Mouse (Mus musculus): Measurements from ENCODE around the gene Rhog.
"Not testable (repeated sequence)": the region's sequence is repeated elsewhere in the genome, so short reads cannot be mapped to it uniquely, and the experiment has no call there.

The Rhog gene

DNA sequence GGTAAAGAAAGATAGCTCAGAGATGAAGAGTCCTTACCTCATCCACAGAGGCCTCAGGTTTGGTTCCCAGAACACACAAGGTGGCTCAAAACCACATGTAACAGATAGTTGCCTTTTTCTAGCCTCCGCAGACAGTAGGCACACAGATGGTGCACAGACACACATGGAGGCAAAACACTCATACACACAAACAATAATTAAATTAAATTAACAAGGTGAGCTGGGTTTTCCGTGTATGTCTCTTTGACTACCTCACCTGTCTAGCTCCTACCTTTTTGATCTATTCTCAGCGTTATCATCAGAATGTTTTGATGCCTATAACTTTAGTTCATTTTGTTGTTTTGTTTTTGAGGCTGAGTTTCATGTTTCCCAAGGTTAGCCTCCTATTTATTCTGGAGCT is at the start of gene Rhog:
TSS of gene Rhog (minus strand) at position 101 of the 400 bp plus-strand sequence.
- no peak for DNase-seq

DNA sequence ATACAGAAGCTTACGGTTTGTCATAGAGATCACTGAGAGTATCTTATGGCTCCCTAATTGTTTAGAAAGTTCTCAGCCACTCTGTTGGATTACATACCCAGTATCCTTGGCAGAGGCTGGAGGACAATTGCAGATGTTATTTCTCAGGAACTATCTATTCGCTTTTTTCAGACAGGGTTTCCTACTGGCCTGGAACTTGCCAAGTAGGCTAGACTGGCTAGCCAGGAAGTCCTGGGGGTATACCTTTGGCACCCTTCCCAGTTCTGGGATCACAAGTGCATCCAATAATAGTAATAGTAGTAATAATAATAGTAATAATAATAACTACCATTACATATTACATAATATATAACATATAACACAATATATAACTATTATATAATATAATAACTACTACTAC is 49.7 kb upstream of the Rhog start:
- no peak for DNase-seq

DNA sequence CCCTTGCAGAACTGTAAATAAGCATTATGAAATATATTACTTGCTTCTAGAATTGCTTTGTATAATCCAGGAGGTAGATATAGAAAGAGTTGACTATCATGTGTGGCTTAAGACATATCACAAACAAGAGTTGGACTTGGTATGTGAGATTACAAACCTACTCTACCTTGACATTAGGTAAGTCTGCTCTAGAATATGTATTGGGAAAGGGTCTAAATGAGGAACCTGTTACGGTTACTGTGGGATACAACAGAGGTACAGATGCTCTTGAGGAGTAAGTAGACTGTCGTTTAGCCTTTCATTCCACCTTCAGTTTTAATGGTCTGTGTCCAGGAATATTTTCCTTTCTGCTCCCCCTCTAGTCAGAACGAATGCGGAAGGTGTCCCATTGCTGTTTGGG is 46.6 kb upstream of the Rhog start:
- DNase-seq: no peak

DNA sequence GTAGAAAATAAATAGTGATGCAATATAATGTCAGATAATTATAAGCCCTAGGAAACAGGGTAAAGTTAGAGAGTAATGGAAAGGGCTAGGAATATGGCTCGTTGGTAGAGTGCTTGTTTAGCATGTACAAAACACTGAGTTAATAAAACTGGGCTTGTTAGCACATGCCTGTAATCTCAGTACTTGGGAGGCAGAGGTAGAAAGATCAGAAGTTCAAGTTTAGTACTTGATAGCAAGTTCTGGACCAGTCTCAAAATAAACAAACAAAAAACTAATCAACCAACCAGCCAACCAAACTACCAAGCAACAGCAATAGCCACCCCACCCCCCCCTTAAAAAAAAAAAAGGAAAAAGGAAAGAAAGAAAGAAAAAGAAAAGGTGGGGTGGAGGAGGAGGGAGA is 44.9 kb upstream of the Rhog start:
- DNase-seq: no peak

DNA sequence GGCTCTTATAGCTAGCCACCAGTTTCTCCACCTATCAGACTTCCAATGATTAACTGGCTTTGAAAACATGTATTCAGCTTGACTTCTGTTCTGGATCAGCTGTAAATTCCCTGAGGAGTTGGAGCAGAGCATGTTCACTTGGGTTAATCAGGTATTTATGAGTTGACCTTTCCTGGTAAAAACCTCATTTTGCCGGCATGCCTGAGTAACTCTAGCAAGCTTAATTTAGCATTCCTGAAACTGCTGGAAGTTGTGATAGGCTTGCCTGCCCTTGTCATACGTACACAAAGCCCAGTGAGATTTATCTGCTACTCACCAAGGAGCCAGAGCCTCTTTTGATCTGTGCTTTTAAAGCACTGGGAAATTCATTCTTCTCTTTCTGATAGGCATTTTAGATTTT is 37.4 kb upstream of the Rhog start:
- peak in 1 of 2 experiments; percentile 32 for DNase-seq

DNA sequence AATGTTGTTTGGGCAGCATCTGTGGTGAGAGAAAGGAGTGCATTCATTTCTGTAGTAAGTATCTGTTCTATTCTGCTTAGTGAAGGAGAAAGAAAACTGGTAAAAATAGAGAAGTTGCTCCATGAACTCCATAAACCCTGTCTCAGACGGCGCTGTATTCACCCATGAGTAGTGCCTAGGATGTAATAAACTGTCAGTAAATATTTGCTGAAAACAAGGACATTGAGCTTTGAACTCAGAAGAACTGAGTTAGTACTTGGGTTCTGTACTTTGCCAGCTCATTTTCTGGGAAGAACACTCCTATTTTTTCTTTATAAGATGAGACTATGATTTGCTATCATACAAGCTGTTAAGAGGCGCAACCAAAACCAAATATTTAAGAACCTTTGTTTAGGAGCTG is 36.4 kb upstream of the Rhog start:
- DNase-seq: no peak

DNA sequence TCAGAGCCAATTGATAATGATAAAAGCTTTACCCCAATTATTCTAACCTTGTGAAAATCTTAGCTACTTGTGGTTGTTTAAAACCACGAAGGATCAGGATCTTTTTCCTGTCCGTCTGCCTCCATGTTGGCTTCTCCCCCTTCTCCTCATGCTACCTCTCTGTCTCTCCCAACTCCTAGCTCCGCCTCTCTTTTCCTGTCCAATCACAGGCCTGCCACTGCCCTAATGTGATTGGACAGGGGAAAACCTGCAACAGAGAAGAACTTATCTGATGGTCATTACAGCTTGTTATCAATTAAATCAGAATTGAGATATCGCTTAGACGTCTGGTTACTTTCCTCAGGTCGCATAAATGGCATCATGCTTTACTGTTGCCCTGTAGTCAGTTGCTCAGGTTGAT is 33.6 kb upstream of the Rhog start:
- no peak for DNase-seq

DNA sequence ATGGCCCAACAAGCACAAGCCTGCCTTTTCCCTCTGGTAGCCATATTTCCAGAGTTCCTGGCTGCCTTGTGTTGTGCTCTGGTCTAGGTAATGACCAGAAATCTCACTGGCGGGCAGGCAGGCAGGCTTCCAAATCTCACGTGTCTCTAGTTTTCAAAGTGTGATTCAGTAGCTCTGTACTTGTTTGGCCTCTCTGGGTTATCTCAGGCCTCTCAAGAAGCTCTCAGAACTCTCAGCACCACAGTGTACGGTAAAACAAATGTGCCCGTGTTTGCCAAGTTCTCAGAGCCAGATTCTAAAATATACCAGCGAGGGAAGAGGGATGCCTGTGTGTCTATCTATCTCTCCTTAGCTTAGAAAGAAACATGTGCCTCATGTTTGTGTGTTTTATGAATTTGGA is 26.4 kb upstream of the Rhog start:
- DNase-seq: no peak

DNA sequence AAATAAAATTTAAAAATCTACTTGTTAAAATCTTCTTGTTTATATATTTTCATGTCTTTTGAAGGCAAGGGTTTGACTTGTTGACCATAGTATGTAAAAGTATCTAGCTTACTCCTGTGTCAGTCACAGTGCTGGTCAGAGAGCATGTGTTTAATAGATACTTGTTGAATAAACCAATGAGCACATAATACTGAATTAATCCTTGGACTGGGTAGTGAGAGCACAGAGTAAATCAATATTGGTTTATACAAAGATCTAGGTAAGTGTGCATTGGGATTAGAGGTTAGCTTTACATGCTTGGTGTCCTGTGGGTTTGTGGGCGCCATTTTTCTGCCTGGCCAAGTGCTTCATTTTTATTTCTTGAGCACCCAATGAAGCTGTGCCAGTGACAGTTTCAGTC is 25.5 kb upstream of the Rhog start:
- no peak for DNase-seq

DNA sequence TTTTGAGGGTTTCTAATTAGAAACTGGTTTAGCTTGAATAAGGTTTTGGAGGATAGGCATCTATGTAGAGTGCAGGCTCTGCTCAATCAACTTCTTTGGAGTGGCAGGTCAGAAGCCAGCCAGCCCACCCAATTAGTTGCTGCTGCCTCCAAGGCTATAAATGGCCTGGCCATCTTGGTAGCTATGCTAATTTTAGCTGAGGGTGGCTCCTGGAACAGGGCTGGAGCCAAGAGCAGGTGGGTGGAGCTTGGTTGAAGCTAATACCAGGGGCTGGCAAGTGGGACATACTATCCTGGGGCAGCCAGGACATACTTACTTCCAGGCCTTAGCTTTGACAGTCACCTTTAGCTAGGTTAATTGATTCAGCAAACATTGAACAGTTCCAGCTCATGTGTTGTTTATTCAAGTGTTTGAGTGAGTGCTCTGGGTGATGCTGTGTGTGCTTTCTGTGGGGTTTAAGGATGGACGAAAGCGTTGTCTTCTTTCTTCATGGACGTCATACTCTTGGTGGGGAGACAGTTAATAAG is 16.6 kb upstream of the Rhog start:
- no peak for DNase-seq

DNA sequence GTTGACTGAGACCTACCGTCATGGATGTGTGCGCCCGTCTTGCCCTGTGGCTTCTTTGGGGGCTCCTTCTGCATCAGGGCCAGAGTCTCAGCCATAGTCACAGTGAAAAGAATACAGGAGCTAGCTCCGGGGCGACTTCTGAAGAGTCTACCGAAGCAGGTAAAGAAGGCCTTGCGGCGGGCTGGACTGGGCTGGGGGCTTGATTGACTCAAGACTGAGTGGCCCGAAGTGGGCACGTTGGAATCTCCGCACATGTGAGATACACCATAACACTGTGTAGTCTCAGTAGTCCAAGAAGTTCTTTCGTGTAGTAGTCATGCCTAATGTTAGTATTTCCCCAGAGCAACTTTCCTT is 12.5 kb upstream of the Rhog start:
- DNase-seq: no peak

DNA sequence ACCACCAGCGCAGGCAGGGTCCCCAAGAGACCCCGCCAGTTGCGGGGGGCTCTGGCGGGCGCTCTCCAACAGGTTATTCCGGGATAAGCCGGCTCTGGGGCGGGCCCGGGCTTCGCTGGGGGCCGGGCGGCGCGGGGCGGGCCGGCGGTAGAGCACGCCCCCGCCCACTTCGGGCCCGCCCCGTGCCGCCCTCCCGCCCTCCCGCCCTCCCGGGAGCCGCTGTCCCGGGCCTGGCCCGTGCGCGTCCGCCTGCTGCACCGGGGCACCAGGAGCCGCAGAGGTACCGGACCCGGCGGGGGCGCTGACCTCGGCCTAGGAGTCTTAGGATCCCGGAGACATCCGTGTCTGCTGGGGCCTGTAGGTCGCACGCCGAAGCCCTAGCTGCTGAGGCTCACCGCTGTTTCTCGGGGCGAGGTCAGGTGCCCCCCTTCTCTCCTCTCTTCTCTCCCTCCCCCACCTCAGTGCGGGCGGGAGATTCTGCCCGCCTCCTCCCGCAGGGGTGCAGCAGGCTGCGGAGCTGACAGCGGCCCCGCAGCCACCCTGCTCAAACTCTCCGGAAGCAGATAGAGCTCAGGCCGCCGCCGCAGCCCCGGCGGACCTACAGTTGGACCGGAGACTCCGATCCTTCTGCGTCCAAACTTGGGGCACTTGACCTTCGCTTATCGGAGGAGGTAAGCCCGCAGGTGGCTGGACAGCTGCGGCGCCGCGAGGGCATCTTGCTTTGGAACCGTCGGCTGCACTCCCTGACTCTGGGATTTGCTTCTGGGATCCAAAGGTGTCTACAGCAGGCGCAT is 11.9 kb upstream of the Rhog start, which contains the start of gene Stim1:
TSS of gene Stim1 (plus strand) at position 206 of the 794 bp plus-strand sequence.
- peak; percentile 69 to 85 for DNase-seq

DNA sequence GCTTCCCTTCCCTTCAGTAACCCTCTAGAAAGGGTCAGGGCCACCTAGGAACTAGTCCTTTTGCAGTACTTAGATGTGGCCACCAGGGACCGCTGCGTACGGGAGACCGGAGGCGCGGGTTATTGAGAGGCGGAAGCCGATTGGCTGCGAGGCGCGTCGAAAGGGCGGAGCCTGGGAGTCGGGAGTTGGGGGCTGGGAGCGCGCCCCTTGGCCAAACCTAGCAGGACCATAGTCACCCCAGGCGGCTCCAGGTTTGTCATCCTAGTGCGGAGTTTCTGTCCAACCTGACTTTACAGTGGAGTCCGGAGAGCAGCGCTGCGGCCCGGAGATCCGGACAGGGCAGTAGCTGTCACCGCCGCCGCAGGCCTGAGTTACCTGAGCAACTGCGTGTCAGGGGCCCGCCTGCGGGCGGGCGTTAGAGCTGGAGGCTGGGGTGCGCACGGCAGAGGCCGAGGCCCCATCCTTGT is 11.3 kb upstream of the Rhog start:
- peak; percentile 97 for DNase-seq

DNA sequence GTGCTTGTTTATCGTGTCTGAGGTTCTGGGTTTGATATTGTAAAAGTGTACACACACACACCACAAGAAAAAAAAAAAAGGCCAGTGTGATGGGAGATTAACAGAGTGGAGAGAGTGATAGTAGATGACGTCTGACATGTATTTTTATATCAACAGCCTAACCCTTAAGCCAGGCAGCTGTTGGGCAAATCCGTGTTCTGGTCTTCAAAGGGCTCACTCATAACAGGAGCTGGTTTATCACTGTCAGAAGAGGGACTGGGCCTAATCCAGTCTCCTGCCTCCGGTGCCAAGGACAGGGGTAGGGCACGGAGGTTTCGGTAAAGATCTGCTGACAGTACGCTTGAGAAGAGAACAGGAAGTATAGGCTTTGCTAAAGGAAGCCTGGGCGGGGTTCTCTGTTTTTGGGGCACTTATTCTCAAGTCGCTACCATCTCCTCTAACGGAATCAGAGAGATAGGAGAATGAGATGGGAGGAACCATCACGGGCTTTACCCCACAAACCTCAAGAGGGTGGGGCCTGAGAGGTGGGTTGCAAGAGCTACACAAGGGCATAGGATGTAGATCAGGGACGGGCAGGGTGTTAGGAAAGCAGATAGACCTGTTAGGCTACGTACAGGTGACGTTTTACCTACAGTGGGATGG is 10.7 kb upstream of the Rhog start:
- DNase-seq: peak in 1 of 2 experiments; percentile 36

DNA sequence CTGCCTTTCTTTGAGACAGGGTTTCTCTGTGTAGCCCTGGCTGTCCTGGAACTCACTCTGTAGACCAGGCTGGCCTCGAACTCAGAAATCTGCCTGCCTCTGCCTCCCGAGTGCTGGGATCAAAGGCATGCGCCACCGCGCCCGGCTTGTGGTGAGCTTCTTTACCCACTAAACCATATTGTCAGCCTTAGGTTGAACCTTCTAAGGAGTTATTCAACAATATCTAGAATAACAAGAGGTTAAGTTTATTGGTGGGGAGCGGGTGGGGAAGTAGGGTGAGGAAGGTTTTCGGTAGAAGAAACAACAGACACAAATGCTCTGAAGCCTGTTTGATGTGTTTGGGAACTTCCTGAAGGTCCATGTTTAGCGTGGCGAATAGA is 10.2 kb upstream of the Rhog start:
- not testable (repeated sequence) for DNase-seq

DNA sequence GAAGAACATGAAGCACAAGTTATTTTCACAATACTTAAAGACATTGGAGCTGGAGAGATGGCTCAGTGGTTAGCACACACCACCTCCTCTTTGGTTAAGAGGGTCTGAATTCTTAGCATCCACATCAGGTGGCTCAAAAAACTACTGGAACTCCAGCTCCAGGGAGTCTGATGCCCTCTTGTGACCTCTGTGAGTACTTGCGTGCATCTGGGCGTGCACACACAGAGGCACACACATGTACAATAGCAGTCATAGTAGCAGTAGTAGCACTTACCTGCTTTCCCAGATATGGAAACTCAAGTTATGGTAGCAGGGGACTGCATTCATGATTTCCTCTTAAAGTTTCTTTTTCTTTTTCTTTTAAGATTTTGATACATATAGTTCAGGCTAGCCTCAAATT is 7.2 kb upstream of the Rhog start:
- no peak for DNase-seq

DNA sequence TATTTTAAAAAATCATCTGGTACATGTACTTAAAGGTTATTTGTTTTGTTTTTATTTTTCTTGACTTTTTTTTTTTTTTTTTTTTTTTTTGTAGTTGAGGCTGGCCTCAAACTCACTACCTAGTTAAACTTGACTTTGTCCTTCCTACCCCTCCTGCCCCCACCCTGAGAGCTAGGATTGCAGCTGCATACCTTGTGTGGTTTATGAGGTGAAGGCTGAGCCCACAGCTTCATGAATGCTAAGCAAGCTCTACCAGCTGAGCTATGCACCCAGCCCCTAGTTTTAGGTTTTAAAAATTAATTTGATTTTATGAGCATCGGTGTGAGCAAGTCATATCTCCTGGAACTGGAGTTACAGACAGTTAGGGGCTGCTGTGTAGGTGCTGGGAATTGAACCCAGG is 4.7 kb upstream of the Rhog start:
- no peak for DNase-seq

DNA sequence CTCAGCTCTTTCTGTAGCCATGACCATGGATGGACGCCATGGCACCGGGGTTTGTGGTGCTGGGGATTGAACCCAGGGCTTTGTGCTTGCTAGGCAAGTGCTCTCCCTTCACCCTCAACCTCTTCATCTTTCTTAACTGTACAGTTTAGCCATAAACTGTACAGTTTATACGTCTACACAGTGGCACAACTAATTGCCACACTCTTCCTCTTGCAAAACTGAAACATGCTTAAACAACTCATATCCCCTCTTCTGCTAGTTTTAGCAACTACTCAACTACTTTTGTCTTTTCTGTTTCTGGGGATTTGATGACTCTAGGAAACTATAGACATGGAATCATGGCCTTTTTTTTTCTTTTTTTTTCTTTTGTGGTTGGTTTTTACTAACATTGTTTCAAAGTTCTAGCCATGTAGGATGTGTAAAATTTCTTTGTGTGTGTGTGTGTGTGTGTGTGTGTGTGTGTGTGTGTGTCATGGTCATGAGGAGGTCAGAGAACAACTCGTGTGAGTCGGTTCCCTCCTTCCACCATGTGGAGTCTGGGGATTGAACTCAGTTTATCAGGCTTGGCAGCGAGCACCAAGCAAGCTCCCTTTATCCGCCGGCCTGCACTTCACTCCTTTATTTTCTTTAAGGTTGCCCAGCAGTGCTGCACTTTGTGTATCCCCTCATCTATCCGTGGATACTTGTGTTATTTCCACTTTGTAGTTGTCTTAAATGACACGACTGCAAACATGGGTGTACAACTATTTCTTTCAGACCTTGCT is 4.0 kb upstream of the Rhog start:
- DNase-seq: no peak

DNA sequence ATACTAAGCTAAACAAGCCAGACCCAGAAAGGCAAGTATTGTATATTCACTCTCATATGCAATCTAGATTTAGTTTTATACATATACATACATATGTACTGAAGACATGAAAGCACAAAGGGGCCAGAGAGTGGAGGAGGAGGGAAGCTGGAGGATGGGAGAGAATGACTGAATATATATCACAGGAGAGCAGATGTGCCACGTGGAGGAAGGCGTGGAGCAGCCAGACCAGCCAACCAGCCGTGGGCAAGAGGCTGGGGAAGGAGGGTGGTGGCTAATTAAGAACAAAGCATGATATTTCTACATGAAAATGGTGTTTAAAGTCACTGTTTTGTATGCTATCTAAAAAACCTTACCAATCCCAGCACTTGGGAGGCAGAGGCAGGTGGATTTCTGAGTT is 2.9 kb upstream of the Rhog start:
- no peak for DNase-seq

DNA sequence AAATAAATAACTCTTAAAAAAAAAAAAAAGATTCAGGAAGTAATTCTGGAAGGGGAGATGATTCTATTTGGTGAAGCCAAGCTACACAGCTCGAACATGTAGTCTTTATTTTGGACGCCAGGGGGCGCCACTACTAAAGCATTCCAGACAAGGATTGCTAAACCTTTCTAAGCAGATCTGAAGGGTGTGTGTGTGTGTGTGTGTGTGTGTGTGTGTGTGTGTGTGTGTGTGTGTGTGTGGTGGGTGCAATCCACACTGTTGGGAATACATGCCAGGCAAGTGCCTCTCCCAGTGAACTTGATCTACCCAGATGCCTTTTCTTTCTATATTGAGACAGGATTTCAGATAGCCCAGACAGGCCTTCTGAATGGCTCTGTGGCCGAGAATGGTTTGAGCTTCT is 2.3 kb upstream of the Rhog start:
- DNase-seq: peak; percentile 77 to 91

DNA sequence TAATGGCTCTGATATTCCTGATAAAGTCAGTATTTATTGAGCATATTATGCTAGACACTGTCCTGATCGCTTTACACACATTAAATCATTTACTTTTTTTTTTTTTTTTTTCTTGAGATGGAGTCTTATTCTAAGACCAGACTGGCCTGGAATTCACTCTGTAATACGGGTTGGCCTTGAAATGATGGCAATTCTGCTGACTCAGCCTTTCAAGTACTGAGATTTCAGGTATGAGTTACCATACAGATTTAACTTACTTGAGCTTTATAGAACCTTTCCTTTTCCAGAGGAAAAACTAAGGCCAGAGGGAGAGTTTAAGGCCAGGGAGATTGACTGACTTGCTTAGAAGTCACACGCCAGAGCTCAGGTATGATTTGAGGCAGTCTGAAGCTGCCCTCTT is 782 bp upstream of the Rhog start:
- no peak for DNase-seq

DNA sequence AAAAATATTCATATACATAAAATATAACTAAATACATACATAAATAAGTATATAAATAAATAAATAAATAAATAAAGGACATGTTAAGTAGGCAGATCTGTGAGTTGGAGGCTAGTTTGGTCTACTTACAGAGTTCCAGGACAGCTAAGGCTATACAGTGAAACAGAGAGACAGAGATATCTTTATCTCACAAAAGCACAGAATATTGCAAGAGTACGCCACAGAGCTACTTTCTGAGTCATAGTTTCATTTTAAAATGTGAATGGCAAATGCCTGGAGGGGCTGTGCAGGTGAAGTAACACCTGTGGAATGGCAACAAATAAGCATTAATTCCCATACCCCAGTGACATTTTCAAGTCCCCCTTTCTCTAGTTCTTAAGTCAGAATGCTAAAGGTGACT is 2.2 kb downstream of the Rhog start:
- DNase-seq: no peak

DNA sequence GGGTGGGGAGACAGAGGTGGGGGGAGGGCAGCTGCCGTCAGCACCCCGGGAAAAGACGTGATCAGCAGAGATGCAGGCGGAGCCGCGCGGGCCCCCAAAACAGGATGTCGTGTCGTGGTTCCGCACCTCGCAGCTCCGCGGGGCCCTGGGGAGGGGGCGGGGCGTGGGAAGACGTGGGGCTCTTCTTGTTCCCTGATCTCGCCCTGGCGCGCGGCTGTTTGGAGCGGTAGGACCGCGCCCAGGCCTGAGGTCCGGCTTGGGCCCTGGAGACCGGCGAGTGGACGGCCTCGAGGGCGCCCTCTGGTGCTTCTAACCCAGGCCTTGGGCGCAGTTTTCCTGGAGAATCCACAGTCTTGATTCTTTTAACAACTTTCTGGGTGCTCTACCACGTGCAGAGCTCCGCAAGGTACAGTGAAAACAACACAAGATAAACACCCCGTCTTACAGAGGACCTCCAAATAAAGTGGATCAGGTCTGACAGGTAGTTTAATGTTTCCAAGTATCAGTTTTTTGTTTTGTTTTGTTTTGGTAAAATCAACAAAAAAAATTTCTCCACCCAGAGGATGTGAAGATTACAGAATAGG is 5.1 kb downstream of the Rhog start:
- peak; percentile 94 to 96 for DNase-seq

Data from kidney, postnatal 25 days (tissue).